ENCODE assay signal across 7 mouse cellular contexts in the genomic region with DNA sequence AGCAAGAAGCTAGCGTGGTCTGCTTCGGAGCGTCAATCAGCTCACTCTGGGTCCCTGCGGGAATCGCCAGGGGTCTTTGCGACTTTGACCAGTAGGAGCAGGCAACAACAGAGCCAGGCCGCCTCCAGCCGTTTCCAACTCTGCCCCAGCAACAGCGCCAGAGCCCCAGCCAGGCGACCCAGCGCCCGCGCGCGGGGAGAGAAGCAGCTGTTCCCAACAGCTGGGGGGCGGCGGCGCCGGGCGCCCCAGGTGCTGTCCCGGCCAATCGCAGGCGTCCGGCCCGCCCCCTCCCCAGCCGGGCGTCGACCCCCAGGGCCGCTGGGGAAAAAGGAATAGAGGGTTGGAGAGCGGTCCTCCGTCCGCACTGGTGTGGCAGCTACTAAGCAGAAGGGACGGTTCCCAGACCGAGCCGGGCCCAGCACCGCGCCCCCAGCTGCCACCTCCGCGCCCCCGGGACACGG. TPM values are rescaled to one million over a fixed set of nuclear protein-coding genes. Genes with fewer than 3 reads are reported as not detected.
A peak's percentile ranks its signal among the peaks of the same experiment; 100 is the strongest.
DNase-seq lines count a peak whose midpoint lies in the region; ATAC-seq and TF ChIP-seq lines count a peak whose summit lies in the region.

A gene (plus strand): TSS at position 294 of the 461 bp plus-strand sequence.

- peak within 1 kb of the TSS; percentile 79 for H3K4me2 ChIP-seq in midbrain, embryonic 11.5 days
- peak within 1 kb of the TSS; percentile 96 for H3K4me2 ChIP-seq in stomach, embryonic 16.5 days (ENCODE audit: low read depth, low read length)

- H3K36me3 ChIP-seq in midbrain, embryonic 11.5 days (ENCODE audit: control insufficient read depth, insufficient read depth, low read length) = no peaks in the 10 kb centered on the region
- H3K36me3 ChIP-seq in stomach, embryonic 16.5 days (ENCODE audit: control insufficient read depth, insufficient read depth, low read length) = no peaks in the 10 kb centered on the region

- peak within 1 kb of the TSS; percentile 89 for H3K4me3 ChIP-seq in cerebellum, adult 2 months (replicated peaks; ENCODE audit: insufficient read depth, low read depth, low read length)
- peak within 1 kb of the TSS; percentile 78 for H3K4me3 ChIP-seq in midbrain, embryonic 11.5 days (ENCODE audit: low read depth, low read length)
- H3K4me3 ChIP-seq in stomach, embryonic 16.5 days (replicated peaks; ENCODE audit: low read length) = peak within 1 kb of the TSS; percentile 69

- DNase-seq in adrenal gland, adult 2 months = peak; percentile 74
- peak; percentile 31 to 40 for DNase-seq in cerebellum, adult 2 months
- peak; percentile 67 for DNase-seq in forelimb bud, embryonic 11.5 days (ENCODE audit: low read depth, low spot score)
- peak; percentile 88 for DNase-seq in heart, postnatal 4 days
- DNase-seq in left cerebral cortex, postnatal 36 days (ENCODE audit: low spot score in 2 of 2) = peak; percentile 43 to 68
- peak; percentile 97 for DNase-seq in midbrain, embryonic 11.5 days (ENCODE audit: low spot score, missing footprints)

- intact Hi-C loops in left cerebral cortex, postnatal 36 days (cut with DNase I) = loop anchor here (1.0 to 10.0 kb wide), 4 partner anchors 73 to 247 kb away; a partner anchor contains a TSS

- ATAC-seq in midbrain, embryonic 11.5 days (ENCODE audit: low FRiP score) = peak; percentile 91
- ATAC-seq in stomach, embryonic 16.5 days (ENCODE audit: insufficient read depth, low FRiP score) = peak; percentile 81

- H3K27me3 ChIP-seq in cerebellum, adult 2 months (ENCODE audit: control insufficient read depth, insufficient read depth, low read length) = no peaks in the 10 kb centered on the region
- H3K27me3 ChIP-seq in midbrain, embryonic 11.5 days (ENCODE audit: control insufficient read depth, insufficient read depth, low read length) = no peaks in the 10 kb centered on the region
- H3K27me3 ChIP-seq in stomach, embryonic 16.5 days (ENCODE audit: control insufficient read depth, insufficient read depth, low read length) = no peaks in the 10 kb centered on the region

- 3% methylated on average over 41 of the region's 41 CpGs for WGBS in cerebellum, adult 2 months
- WGBS in midbrain, embryonic 11.5 days = 0% methylated on average over 37 of the region's 41 CpGs
- 1% methylated on average over 41 of the region's 41 CpGs for WGBS in stomach, embryonic 16.5 days

- H3K9me3 ChIP-seq in midbrain, embryonic 11.5 days (ENCODE audit: control insufficient read depth, low read length) = no peaks in the 10 kb centered on the region
- H3K9me3 ChIP-seq in stomach, embryonic 16.5 days (replicated peaks; ENCODE audit: control insufficient read depth, low read length) = no peaks in the 10 kb centered on the region

- H3K27ac ChIP-seq in cerebellum, adult 2 months (ENCODE audit: insufficient read depth, low read length) = no peak within 1 kb of the TSS
- peak within 1 kb of the TSS; percentile 71 for H3K27ac ChIP-seq in midbrain, embryonic 11.5 days (ENCODE audit: low read depth, low read length)
- 0 out of 2 replicates have a peak within 1 kb of the TSS, but pooled peaks have one; percentile 14 for H3K27ac ChIP-seq in stomach, embryonic 16.5 days (ENCODE audit: low read length)

- peak within 1 kb of the TSS; percentile 83 for H3K9ac ChIP-seq in midbrain, embryonic 11.5 days (ENCODE audit: low read length)
- H3K9ac ChIP-seq in stomach, embryonic 16.5 days (ENCODE audit: low read length) = peak within 1 kb of the TSS; percentile 77

- TF ChIP-seq POLR2A in cerebellum, adult 2 months (IDR thresholded peaks at IDR 0.05; ENCODE audit: borderline replicate concordance, insufficient read depth, low read length) = no peak

- 0 out of 2 replicates have a peak, but pooled peaks cover 3% of the 10 kb centered on the region for H3K4me1 ChIP-seq in cerebellum, adult 2 months (ENCODE audit: control insufficient read depth, insufficient read depth, low read length)
- peaks cover 4% of the 10 kb centered on the region; the same call in 1 of the 2 replicates for H3K4me1 ChIP-seq in midbrain, embryonic 11.5 days (ENCODE audit: control insufficient read depth, insufficient read depth, low read length)
- 0 out of 2 replicates have a peak, but pooled peaks cover 4% of the 10 kb centered on the region for H3K4me1 ChIP-seq in stomach, embryonic 16.5 days (ENCODE audit: control insufficient read depth, insufficient read depth, low read length)

- TF ChIP-seq CTCF in cerebellum, adult 2 months (IDR thresholded peaks at IDR 0.05; ENCODE audit: borderline replicate concordance, insufficient read depth, low read depth, low read length) = no peak

RNA-seq across cellular contexts. Expression of the gene that starts here (rescaled TPM):
- total RNA-seq in adrenal gland, adult 2 months (2021) = 1 to 10 TPM; 4.9 to 9.4 TPM
- 68.7 and 69.8 TPM in 2 replicates for polyA plus RNA-seq in adrenal gland, adult 2 months (2012; rRNA removed)
- polyA plus RNA-seq in cerebellum, adult 2 months (2012; rRNA removed) = 5.0 and 5.2 TPM in 2 replicates
- total RNA-seq in heart, postnatal 4 days (2021) = 100 to 1,000 TPM; 262 to 288 TPM
- 10 to 100 TPM; 19.7 to 23.8 TPM for total RNA-seq in left cerebral cortex, postnatal 36 days (2021)
- polyA plus RNA-seq in midbrain, embryonic 11.5 days (2014; fragmentation: Nextera tagmentation; extraction: Ambion mirVana) = 3.9 and 4.8 TPM in 2 replicates
- polyA plus RNA-seq in stomach, embryonic 16.5 days (2015; fragmentation: Nextera tagmentation; extraction: Ambion mirVana) = 1.1 and 2.0 TPM in 2 replicates

Comparison
In these comparisons a context has a peak if more than half of its experiments do, and no peak if none do; other contexts are left out.
1. RNA of the gene that starts here (total RNA-seq): 262 to 288 TPM in heart, postnatal 4 days; 19.7 to 23.8 TPM in left cerebral cortex, postnatal 36 days and 4.9 to 9.4 TPM in adrenal gland, adult 2 months; every median in the first group is over 10 times any median in the second.
2. RNA of the gene that starts here (polyA plus RNA-seq): 68.7 to 69.8 TPM in adrenal gland, adult 2 months; 5.0 to 5.2 TPM in cerebellum, adult 2 months, 3.9 to 4.8 TPM in midbrain, embryonic 11.5 days and 1.1 to 2.0 TPM in stomach, embryonic 16.5 days; every median in the first group is over 10 times any median in the second.
3. DNase-seq: peak in every context shown above with its lines; median percentile 97 in midbrain, embryonic 11.5 days; 88 in heart, postnatal 4 days; 74 in adrenal gland, adult 2 months; 67 in forelimb bud, embryonic 11.5 days; 56 in left cerebral cortex, postnatal 36 days; 36 in cerebellum, adult 2 months.
4. Peak in every context shown above with its lines, with median percentiles within 50 percentile points of each other: H3K4me3 ChIP-seq.